Comparison of ENCODE assay signal across 9 mouse cellular contexts in genomic region chr5:35975681-35976080, GRCm38 (mm10).
DNase-seq lines count a peak whose midpoint lies in the region; ATAC-seq lines count a peak whose summit lies in the region.
"Had no signal": no experiment of that assay in that cellular context is flagged by ENCODE, and none has a peak within 500 bp of the region (broad histone marks: within the 10 kb centered on the region; RNA-seq: fewer than 3 reads in every experiment).

No protein-coding gene starts in this region.

- no peak overlapping the region for H3K4me3 ChIP-seq in midbrain, embryonic 13.5 days (replicated peaks)
- H3K4me3 ChIP-seq: limb, embryonic 13.5 days had no signal

- peak; percentile 83 for ATAC-seq in midbrain, embryonic 13.5 days

- no peak overlapping the region for H3K9ac ChIP-seq in midbrain, embryonic 13.5 days (replicated peaks)
- H3K9ac ChIP-seq: limb, embryonic 13.5 days had no signal

- no peak overlapping the region for H3K4me2 ChIP-seq in midbrain, embryonic 13.5 days (replicated peaks)
- H3K4me2 ChIP-seq: limb, embryonic 13.5 days had no signal

- no peaks in the 10 kb centered on the region for H3K9me3 ChIP-seq in midbrain, embryonic 13.5 days

- intact Hi-C loops in heart, postnatal 10 days (cut with DNase I): loop anchor here (1.0 to 10.0 kb wide), 2 partner anchors 87 to 221 kb away; partner anchors contain the start of gene Ablim2

- H3K27me3 ChIP-seq in midbrain, embryonic 13.5 days: no peaks in the 10 kb centered on the region
- no peaks in the 10 kb centered on the region for H3K27me3 ChIP-seq in splenic B cell, adult 2 months (ENCODE audit: control insufficient read depth, insufficient read depth, low read length, poor library complexity, severe bottlenecking)
- H3K27me3 ChIP-seq: limb, embryonic 13.5 days had no signal

- H3K27ac ChIP-seq in midbrain, embryonic 13.5 days: no peak overlapping the region
- H3K27ac ChIP-seq: limb, embryonic 13.5 days had no signal

- H3K36me3 ChIP-seq in midbrain, embryonic 13.5 days: peaks cover 73% of the 10 kb centered on the region
- H3K36me3 ChIP-seq in splenic B cell, adult 2 months (ENCODE audit: control insufficient read depth, insufficient read depth, low read length, poor library complexity, severe bottlenecking): no peaks in the 10 kb centered on the region

- DNase-seq in gastrocnemius, adult 18-20 months (ENCODE audit: low spot score): peak; percentile 66
- no peak for DNase-seq in gastrocnemius, adult 8-10 months (ENCODE audit: low spot score in 2 of 2)
- peak; percentile 66 to 84 for DNase-seq in adrenal gland, adult (ENCODE audit: inconsistent age in 2 of 2, low spot score in 1 of 2)
- DNase-seq in embryo, embryonic 10 days (ENCODE audit: low spot score): peak; percentile 87
- DNase-seq in heart, postnatal 10 days: peak; percentile 79 to 87
- peak; percentile 51 to 61 for DNase-seq in layer of hippocampus, postnatal 36 days
- peak; percentile 75 for DNase-seq in splenic B cell, adult 2 months (ENCODE audit: low read depth, low spot score)

- H3K4me1 ChIP-seq in midbrain, embryonic 13.5 days (replicated peaks): peaks cover 6% of the 10 kb centered on the region

- 16% methylated on average over 5 of the region's 5 CpGs for WGBS in midbrain, embryonic 13.5 days

Comparison
In these comparisons a context has a peak if more than half of its experiments do, and no peak if none do; other contexts are left out.
1. DNase-seq: peak in gastrocnemius, adult 18-20 months (single experiment), adrenal gland, adult (2 of 2), embryo, embryonic 10 days (single experiment), heart, postnatal 10 days (2 of 2), layer of hippocampus, postnatal 36 days (2 of 2) and splenic B cell, adult 2 months (single experiment); none in gastrocnemius, adult 8-10 months (0 of 2).